Mouse (Mus musculus) kidney, adult 9 months (tissue): ENCODE results near the gene Gm21887.
"Not testable (repeated sequence)": the region's sequence is repeated elsewhere in the genome, so short reads cannot be mapped to it uniquely, and the experiment has no call there.

Source experiments
- DNase-seq: peaks from one replicate; pipeline ENCODE4 v3.0.0; 2022

The Gm21887 gene

GRCm38 (mm10) chrX:169998559-169999219, 10.8 kb upstream of the Gm21887 start:
- DNase-seq: not testable (repeated sequence)

DNA sequence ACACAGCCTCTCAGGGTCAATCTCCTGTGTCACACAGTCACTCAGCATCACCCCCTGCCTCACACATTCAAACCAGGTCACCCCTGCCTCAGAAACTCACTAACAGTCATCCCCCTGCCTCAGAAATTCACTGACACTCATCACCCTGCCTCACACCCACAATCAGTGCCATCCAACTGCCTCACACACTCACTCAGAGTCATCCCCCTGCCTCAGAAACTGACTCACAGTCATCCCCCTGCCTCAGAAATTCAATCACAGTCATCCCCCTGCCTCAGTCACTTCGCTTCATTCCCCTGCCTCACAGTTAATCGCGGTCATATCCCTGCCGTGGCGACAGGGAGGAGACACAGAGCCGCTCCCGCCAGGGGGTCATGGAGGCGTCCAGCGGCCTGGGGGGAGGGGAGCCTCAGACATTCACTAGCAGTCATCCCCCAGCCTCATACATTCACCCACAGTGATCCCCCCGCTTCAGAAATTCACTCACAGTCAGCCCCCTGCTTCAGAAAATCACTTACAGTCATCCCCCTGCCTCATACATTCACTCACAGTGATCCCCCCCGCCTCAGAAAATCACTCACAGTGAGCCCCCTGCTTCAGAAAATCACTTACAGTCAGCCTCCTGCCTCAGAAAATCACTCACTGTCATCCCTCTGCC, 10.1 kb upstream of the Gm21887 start:
- not testable (repeated sequence) for DNase-seq

- not testable (repeated sequence) for DNase-seq
These were observed 9.4 kb upstream of the Gm21887 start for GRCm38 (mm10) chrX:169999912-170000641.

DNA sequence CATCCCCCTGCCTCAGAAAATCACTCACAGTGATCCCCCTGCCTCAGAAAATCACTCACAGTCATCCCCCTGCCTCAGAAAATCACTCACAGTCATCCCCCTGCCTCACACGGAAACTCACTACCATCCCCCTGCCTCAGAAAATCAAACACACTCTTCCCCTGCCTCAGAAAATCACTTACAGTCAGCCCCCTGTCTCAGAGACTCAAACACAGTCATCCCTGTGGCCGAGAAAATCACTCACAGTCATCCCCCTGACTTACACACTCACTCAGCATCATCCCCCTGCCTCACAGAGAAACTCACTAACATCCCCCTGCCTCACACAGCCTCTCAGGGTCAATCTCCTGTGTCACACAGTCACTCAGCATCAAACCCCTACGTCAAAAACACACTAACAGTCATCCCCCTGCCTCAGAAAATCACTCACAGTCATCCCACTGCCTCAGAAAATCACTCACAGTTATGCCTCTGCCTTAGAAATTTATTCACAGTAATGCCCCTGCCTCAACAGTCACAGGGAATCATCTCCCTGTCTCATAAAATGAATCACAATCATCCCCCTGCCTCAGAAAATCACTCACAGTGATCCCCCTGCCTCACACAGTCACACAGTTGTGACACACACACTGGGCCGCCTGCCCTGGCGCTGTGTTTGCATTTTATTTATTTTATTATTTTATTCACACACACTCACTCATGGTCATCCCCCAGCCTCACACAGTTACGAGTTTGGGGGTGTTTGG, 8.6 kb upstream of the Gm21887 start:
- not testable (repeated sequence) for DNase-seq

DNA sequence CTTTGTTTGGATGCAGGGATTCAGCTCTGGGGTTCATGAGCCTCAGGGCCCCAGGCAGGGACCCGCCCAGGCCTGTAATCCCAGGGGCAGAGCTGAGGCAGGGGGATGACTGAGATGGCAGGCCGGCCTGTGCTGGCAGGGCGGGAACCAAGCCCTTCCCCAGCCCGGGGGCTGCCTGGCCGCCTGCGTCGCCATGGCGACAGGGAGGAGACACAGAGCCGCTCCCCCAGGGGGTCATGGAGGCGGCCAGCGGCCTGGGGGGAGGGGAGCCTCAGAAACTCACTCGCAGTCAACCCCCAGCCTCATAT, 8.1 kb upstream of the Gm21887 start:
- DNase-seq: not testable (repeated sequence)

DNA sequence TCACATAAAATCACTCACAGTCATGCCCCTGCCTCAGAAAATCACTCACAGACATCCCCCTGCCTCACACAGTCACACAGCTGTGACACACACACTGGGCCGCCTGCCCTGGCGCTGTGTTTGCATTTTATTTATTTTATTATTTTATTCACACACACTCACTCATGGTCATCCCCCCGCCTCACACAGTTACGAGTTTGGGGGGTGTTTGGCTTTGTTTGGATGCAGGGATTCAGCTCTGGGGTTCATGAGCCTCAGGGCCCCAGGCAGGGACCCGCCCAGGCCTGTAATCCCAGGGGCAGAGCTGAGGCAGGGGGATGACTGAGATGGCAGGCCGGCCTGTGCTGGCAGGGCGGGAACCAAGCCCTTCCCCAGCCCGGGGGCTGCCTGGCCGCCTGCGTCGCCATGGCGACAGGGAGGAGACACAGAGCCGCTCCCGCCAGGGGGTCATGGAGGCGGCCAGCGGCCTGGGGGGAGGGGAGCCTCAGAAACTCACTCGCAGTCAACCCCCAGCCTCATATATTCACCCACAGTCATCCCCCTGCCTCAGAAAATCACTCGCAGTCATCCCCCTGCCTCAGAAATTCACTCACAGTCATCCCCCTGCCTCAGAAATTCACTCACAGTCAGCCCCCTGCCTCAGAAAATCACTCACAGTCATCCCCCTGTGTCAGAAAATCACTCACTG, 6.8 kb upstream of the Gm21887 start:
- DNase-seq: not testable (repeated sequence)

DNA sequence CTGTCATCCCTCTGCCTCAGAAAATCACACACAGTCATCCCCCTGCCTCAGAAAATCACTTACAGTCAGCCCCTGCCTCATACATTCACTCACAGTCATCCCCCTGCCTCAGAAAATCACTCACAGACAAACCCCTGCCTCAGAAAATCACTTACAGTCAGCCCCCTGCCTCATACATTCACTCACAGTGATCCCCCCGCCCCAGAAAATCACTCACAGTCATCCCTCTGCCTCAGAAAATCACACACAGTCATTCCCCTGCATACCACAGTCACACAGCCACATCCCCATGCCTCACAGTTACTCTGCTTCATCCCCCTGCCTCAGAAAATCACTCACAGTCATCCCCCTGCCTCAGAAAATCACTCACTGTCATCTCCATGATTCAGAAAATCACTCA, 5.9 kb upstream of the Gm21887 start:
- DNase-seq: not testable (repeated sequence)

GRCm38 (mm10) chrX:170004236-170004635, 5.2 kb upstream of the Gm21887 start:
- DNase-seq: not testable (repeated sequence)

GRCm38 (mm10) chrX:170004793-170005192, 4.7 kb upstream of the Gm21887 start:
- DNase-seq: not testable (repeated sequence)

DNA sequence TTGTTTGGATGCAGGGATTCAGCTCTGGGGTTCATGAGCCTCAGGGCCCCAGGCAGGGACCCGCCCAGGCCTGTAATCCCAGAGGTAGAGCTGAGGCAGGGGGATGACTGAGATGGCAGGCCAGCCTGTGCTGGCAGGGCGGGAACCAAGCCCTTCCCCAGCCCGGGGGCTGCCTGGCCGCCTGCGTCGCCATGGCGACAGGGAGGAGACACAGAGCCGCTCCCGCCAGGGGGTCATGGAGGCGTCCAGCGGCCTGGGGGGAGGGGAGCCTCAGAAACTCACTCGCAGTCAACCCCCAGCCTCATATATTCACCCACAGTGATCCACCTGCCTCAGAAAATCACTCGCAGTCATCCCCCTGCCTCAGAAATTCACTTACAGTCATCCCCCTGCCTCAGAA, 4.3 kb upstream of the Gm21887 start:
- not testable (repeated sequence) for DNase-seq

- DNase-seq: not testable (repeated sequence)
These were observed 3.7 kb upstream of the Gm21887 start for GRCm38 (mm10) chrX:170005695-170006297.

- DNase-seq: not testable (repeated sequence)
These were observed 2.7 kb upstream of the Gm21887 start for GRCm38 (mm10) chrX:170006694-170007247.

DNA sequence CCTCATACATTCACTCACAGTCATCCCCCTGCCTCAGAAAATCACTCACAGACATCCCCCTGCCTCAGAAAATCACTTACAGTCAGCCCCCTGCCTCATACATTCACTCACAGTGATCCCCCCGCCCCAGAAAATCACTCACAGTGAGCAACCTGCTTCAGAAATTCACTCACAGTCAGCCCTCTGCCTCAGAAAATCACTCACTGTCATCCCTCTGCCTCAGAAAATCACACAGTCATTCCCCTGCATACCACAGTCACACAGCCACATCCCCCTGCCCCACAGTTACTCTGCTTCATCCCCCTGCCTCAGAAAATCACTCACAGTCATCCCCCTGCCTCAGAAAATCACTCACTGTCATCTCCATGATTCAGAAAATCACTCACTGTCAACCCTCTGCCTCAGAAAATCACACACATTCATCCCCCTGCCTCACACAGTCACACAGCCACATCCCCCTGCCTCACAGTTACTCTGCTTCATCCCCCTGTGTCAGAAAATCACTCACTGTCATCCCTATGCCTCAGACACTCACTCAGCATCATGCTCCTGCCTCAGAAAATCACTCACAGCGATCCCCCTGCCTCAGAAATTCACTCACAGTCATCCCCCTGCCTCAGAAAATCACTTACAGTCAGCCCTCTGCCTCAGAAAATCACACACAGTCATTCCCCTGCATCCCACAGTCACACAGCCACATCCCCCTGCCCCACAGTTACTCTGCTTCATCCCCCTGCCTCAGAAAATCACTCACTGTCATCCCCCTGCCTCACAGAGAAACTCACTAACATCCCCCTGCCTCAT, 1.9 kb upstream of the Gm21887 start:
- DNase-seq: not testable (repeated sequence)

GRCm38 (mm10) chrX:170008179-170008467, 1.3 kb upstream of the Gm21887 start:
- not testable (repeated sequence) for DNase-seq

DNA sequence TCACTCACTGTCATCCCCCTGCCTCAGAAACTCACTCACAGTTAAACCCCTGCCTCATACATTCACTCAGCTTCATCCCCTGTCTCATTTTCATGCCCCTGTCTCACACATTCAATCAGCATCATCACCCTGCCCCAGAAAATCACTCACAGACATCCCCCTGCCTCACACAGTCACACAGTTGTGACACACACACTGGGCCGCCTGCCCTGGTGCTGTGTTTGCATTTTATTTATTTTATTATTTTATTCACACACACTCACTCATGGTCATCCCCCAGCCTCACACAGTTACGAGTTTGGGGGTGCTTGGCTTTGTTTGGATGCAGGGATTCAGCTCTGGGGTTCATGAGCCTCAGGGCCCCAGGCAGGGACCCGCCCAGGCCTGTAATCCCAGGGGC, 875 bp upstream of the Gm21887 start:
- not testable (repeated sequence) for DNase-seq

DNA sequence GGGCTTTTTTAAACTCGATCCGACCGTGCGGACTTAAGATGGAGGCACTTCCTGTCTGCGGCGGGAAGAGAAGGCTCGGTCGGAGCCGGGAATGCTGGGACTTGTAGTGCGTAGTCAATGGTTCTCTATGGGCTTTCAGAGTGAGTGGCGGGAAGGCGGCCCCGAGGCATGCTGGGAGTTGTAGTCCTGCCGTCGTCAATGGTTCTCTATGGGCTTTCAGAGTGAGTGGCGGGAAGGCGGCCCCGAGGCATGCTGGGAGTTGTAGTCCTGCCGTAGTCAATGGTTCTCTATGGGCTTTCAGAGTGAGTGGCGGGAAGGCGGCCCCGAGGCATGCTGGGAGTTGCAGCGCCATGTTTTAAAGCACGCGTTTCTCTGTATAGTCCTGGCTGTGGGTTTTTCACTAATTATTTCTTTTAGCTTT, 352 bp downstream of the Gm21887 start:
- DNase-seq: peak; percentile 100

DNA sequence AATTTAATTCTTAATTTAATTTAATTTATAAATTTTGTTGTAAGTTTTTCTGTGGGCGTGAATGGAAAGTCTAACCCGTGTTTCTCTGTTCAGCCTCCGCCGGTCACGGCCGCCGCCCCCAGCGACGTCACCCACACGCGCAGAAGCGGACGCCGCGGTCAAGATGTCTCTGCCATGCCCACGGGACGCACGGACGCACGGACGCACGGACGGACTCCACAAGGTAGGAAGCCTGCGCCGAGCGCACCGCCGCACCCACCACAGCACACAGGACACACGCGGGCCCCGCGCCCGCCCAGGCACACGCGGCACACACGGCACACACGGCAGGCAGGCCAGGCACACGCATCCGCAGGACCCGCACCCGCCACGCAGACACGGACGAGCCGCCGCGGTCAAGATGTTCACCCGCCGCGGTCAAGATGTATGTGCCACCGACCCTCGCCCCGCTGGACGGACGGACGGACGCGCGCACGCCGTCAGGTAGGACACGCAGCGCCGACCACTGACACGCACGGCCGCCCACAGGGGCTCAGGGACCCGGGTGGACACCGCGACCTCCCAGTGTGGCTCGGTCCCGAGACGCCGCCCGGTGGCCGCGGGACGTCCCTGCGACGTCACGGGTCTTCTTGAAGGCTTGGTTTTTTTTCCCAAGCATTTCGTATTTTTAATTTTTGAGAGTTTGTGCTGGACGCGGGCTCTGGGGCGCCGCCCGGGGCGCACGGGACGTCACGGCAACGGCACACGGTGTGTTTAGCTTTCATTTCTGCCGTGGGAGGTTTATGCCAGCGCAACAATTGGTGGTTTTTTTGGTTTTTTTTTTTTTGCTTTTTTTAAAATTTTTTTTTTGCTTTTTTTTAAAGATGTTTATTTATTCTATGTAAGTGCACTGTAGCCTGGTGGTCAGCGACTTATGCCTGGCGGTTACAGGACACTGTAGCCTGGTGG, 1.4 kb downstream of the Gm21887 start:
- peak; percentile 82 for DNase-seq

- DNase-seq: not testable (repeated sequence)
These were observed 2.0 kb downstream of the Gm21887 start for GRCm38 (mm10) chrX:170011529-170011879.

GRCm38 (mm10) chrX:170013421-170013820, 4.0 kb downstream of the Gm21887 start:
- not testable (repeated sequence) for DNase-seq

DNA sequence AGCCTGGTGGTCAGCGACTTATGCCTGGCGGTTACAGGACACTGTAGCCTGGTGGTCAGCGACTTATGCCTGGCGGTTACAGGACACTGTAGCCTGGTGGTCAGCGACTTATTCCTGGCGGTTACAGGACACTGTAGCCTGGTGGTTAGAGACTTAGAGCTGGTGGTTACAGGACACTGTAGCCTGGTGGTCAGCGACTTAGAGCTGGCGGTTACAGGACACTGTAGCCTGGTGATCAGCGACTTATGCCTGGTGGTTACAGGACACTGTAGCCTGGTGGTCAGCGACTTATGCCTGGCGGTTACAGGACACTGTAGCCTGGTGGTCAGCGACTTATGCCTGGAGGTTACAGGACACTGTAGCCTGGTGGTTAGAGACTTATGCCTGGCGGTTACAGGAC, 4.6 kb downstream of the Gm21887 start:
- not testable (repeated sequence) for DNase-seq
